Mouse (Mus musculus) neural tube, embryonic 13.5 days (tissue): ENCODE measurements at regions not wholly inside any gene's neighbourhood (a gene's known extent, or its start where the extent isn't known, plus 50 kb on each side); places are given as distances from the start of the nearest gene placed in this dataset.
"Not testable (repeated sequence)": the region's sequence is repeated elsewhere in the genome, so short reads cannot be mapped to it uniquely, and the experiment has no call there.

Experiments used
- ATAC-seq: fragments of 200-750 bp; cut with Nextera tagmentation; 2 replicates; pipeline ENCODE4 v1.8.0; 2017; ENCODE audit warnings: low read depth, mild to moderate bottlenecking, moderate TSS enrichment, moderate library complexity
- H3K27ac ChIP-seq: fragments of 300-500 bp; sonication (generic); replicated peaks from 2 replicates; pipeline ENCODE4 v1.5.1; 2015; ENCODE audit warnings: moderate library complexity, mild to moderate bottlenecking, inconsistent platforms
- H3K27me3 ChIP-seq: fragments of 300-500 bp; sonication (generic); 2 replicates; pipeline ENCODE4 v1.6.1; 2015; ENCODE audit warnings: mild to moderate bottlenecking, inconsistent platforms
- H3K36me3 ChIP-seq: fragments of 300-500 bp; sonication (generic); 2 replicates; pipeline ENCODE4 v1.6.1; 2015; ENCODE audit warnings: mild to moderate bottlenecking, inconsistent platforms
- H3K4me1 ChIP-seq: fragments of 300-500 bp; sonication (generic); replicated peaks from 2 replicates; pipeline ENCODE4 v1.6.1; 2015; ENCODE audit warnings: inconsistent platforms
- H3K4me2 ChIP-seq: fragments of 300-500 bp; sonication (generic); 2 replicates; pipeline ENCODE4 v1.6.1; 2015; ENCODE audit warnings: inconsistent platforms, mild to moderate bottlenecking, moderate library complexity
- H3K4me3 ChIP-seq: fragments of 300-500 bp; sonication (generic); 2 replicates; pipeline ENCODE4 v1.5.1; 2015; ENCODE audit warnings: mild to moderate bottlenecking, inconsistent platforms
- H3K9ac ChIP-seq: fragments of 300-500 bp; sonication (generic); 2 replicates; pipeline ENCODE4 v1.6.1; 2015; ENCODE audit warnings: moderate library complexity, mild to moderate bottlenecking, inconsistent platforms
- H3K9me3 ChIP-seq: fragments of 300-500 bp; sonication (generic); 2 replicates; pipeline ENCODE4 v1.6.1; 2016; ENCODE audit warnings: inconsistent platforms
- WGBS: fragments of 180-500 bp; shearing (Covaris S2); methylation state at CpG from one replicate; pipeline ENCODE4 v1.1.7; 2015; 5-methylcytosine and 5-hydroxymethylcytosine counted together

DNA sequence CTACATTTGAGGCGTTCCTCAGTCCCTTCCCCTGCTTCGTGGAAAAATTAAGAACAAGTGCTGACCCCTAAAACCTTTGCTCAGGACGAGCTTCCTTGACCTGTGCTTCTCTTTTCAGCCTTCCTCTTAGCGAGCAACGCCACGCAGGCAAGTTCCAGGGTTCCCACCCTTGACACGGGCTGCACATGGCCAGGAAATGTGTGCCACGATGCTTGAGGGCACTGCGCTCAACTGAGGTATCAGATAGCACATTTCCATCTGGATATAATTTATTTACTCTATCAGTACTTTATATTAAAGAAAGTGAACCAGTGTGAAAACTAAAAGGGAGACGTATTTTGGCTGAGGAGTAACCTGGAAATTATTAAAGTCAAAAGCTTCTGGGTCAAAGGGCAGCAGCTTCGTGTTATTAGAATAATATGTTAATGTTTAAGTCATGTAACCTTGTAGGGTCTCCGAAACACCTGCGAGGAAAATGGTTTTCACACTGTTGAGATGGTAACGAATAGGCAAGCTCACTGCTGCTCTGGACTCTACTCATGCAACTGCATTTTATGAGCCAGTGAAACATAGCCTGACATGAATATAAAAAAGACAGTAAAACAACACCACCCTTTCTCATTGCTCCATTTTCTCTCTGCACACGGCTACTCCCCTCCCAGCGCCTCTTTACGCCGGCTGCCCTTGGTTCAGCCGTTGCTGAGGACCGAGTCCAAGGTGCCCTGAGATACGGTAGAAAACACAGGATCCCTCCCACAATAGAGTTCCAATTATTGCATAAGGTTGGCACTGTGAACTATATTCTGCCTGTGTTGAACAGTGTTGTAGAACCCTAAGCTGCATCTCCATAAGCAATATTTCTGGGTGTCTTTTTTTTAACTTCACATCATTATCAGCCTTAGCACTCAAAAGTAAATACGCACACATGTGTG, 204.9 kb upstream of the Intu start:
- no peaks in the 10 kb centered on the region for H3K36me3 ChIP-seq
- no peak overlapping the region for H3K27ac ChIP-seq
- no peak overlapping the region for H3K9ac ChIP-seq
- WGBS = 79% methylated on average over 22 of the region's 22 CpGs
- no peaks in the 10 kb centered on the region for H3K27me3 ChIP-seq
- no peak for ATAC-seq
- no peaks in the 10 kb centered on the region for H3K4me1 ChIP-seq
- H3K4me3 ChIP-seq = no peak overlapping the region
- no peak overlapping the region for H3K4me2 ChIP-seq
- H3K9me3 ChIP-seq = no peaks in the 10 kb centered on the region

DNA sequence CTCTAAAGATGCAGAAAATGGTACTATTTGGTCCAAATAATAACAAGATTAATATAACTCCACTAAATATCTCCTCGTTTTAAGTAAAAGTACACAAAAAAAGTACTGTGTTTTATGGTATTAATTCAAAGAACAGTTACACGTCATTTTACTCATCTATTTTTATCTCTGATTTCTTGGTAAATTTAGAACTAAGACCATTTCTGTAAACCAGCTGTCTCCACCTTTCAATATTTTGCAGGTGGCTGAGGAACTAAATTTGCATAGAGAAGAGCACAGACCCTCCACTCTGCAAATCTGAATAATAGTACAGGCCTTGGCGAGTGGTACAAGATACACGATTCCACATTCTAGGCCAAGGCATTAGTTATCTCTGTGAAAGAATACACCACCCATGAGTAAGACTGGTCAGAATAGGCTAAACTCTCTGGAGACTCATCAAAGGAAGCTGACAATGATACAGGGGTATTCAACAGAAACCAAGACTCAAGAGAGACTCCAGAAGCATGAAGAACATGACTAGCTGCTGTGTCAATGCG, 191.5 kb upstream of the Intu start:
- Histone ChIP-seq H3K27me3 (no peaks in the 10 kb centered on the region), H3K4me2 (no peak overlapping the region), H3K9me3 (no peaks in the 10 kb centered on the region), H3K4me1 (no peaks in the 10 kb centered on the region), H3K4me3 (no peak overlapping the region), H3K36me3 (no peaks in the 10 kb centered on the region), H3K9ac (no peak overlapping the region), H3K27ac (no peak overlapping the region)
- ATAC-seq = no peak
- 89% methylated on average over 5 of the region's 5 CpGs for WGBS

DNA sequence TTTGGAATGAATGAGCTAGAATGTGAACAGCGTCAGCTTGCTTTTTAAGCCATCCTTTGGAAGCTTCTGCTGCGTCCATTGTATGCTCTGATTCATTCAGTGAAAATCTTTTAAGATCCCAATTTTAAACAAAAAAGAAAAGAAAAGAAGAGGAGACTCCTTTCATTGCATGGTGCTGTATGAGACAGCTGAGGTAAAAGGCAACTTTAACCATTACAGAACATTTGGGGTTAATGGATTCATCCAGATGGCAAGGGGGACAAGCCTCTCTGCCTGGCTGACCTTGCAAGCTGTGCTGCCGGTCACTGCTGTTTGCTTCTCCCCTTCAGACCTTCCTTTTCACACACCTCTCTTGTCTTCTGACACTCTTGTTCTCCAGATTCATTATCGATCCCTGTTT, 176.0 kb upstream of the Intu start:
- no peak overlapping the region for H3K9ac ChIP-seq
- WGBS = 32% methylated on average over 4 of the region's 4 CpGs
- H3K9me3 ChIP-seq = no peaks in the 10 kb centered on the region
- H3K4me1 ChIP-seq = 0 out of 2 replicates have a peak, but pooled peaks cover 4% of the 10 kb centered on the region
- H3K36me3 ChIP-seq = no peaks in the 10 kb centered on the region
- no peaks in the 10 kb centered on the region for H3K27me3 ChIP-seq
- no peak overlapping the region for H3K27ac ChIP-seq
- H3K4me3 ChIP-seq = no peak overlapping the region
- H3K4me2 ChIP-seq = no peak overlapping the region
- no peak for ATAC-seq

DNA sequence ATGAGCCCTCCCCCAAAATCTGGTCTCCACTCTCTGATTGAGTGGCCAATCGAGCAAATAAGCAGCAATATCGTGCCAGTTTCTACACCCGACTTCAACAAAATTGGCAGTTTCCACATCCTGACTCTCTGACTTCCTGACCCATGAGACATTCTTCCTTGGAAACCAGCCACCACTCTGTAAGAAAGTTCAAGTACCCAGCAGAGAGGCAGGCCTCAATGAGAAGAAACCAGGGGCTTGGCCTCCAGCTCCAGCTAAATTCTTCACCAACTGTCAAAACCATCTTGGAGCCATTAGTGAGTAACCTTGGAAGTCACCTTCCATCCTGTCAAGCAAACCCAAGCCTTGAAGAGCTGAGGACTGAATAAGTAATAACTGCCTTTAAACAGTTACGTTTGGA, 162.7 kb upstream of the Intu start:
- 85% methylated on average over 4 of the region's 4 CpGs for WGBS
- Histone ChIP-seq H3K27me3 (no peaks in the 10 kb centered on the region), H3K9ac (no peak overlapping the region), H3K9me3 (no peaks in the 10 kb centered on the region), H3K4me1 (peaks cover 6% of the 10 kb centered on the region), H3K36me3 (no peaks in the 10 kb centered on the region), H3K27ac (no peak overlapping the region), H3K4me3 (no peak overlapping the region), H3K4me2 (no peak overlapping the region)
- no peak for ATAC-seq

DNA sequence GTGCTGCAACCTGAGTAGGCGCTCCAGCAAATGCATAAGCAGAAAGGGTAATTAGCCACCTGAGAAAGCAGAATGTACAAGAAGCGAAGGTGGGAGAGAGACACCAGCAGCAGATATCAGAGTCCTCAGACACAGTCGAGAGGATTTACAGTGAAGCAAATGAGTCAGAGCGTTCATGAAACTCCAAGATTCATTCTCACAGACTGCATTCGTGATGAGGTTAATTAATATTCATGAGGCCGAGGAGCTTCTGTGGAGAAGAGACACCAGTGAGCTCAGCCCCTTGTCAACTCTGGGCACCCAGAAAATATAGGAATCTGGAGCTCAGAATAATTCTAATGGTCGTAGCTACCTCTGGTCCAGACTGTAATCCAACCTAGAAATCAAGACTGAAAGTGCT, 159.7 kb upstream of the Intu start:
- whole genome bisulfite sequencing = 34% methylated on average over 7 of the region's 7 CpGs
- peaks cover 6% of the 10 kb centered on the region for H3K4me1 ChIP-seq
- H3K4me3 ChIP-seq = no peak overlapping the region
- H3K27ac ChIP-seq = no peak overlapping the region
- H3K9ac ChIP-seq = no peak overlapping the region
- no peak for ATAC-seq
- no peaks in the 10 kb centered on the region for H3K36me3 ChIP-seq
- H3K27me3 ChIP-seq = no peaks in the 10 kb centered on the region
- H3K4me2 ChIP-seq = no peak overlapping the region
- H3K9me3 ChIP-seq = no peaks in the 10 kb centered on the region

DNA sequence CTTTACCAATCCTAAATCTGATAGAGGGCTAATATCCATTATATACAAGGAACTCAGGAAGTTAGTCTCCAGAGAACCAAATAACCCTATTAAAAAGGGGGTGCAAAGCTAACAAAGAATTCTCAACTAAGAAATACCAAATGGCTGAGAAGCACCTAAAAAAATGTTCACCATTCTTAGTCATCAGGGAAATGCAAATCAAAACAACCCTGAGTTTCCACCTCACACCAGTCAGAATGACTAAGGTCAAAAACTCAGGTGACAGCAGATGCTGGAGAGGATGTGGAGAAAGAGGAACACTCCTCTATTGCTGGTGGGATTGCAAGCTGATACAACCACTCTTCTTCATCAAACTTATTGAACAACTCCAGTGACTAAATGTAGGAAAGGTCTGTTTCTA, 154.9 kb upstream of the Intu start:
- not testable (repeated sequence) for H3K4me1 ChIP-seq, ATAC-seq, H3K27ac ChIP-seq, H3K27me3 ChIP-seq, H3K4me2 ChIP-seq, H3K9me3 ChIP-seq, H3K4me3 ChIP-seq, H3K36me3 ChIP-seq, H3K9ac ChIP-seq

DNA sequence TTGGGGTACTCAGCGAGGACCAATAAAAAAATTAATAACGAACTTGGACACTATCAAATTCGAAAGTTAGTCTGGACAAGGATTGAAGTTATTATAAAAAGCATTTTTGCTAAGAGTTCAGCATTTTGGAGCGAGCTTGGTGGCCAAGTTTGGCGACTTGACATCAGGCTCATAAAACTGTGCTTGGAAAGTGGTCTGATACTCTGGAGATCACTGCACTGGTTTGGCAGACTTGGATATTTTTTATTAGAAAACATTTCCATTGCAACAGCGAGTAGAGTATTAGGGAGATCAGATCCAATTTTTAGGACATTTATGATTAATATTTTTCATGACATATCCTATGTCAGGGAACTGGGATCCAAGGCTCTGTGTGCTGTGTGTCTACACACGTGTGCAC, 153.7 kb upstream of the Intu start:
- WGBS = 78% methylated on average over 7 of the region's 7 CpGs
- ATAC-seq = no peak
- Histone ChIP-seq H3K27ac (no peak overlapping the region), H3K27me3 (no peaks in the 10 kb centered on the region), H3K9me3 (no peaks in the 10 kb centered on the region), H3K36me3 (no peaks in the 10 kb centered on the region), H3K4me3 (no peak overlapping the region), H3K4me1 (no peaks in the 10 kb centered on the region), H3K9ac (no peak overlapping the region), H3K4me2 (no peak overlapping the region)

DNA sequence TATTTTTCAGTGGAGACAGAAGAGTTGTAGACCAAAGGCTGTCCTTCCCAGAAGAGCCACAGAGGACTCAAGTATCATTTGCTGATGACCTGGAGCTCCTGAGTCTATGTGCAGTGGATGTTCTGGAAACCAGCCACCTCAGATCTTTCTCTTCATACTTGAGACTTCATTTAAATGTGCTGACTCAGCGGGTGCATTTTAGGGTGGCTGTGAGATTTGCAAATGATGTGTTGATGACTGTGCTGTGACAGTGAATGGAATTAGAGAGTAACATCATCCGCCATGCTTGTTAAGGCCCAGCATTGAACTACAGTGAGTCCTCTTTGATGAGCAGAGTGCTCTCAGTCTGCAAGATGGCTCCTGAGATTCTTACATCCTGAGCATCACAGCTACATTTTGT, 152.0 kb upstream of the Intu start:
- H3K27ac ChIP-seq = no peak overlapping the region
- no peak overlapping the region for H3K4me3 ChIP-seq
- WGBS = 91% methylated on average over 2 of the region's 2 CpGs
- no peaks in the 10 kb centered on the region for H3K4me1 ChIP-seq
- no peak for ATAC-seq
- H3K4me2 ChIP-seq = no peak overlapping the region
- H3K27me3 ChIP-seq = no peaks in the 10 kb centered on the region
- no peaks in the 10 kb centered on the region for H3K9me3 ChIP-seq
- no peaks in the 10 kb centered on the region for H3K36me3 ChIP-seq
- H3K9ac ChIP-seq = no peak overlapping the region

DNA sequence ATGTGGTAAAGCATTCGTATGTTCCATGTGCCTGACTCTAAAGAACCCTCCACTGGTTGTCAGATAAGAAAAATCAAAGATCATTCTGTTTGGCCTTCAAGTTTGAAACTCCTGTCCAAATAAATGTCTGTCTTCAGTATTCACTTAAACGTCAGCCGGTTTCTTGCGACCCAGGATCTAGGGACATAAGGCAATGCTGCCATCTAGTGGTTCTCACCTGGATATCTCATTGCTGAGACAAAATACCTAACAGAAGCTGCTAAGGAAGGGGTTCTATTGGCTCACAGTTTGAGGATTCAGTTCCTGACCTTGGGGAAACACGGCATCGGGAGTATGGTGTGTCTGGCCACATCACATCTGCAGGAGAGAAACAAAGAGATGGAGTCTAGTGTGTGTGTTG, 139.5 kb upstream of the Intu start:
- Histone ChIP-seq H3K27me3 (no peaks in the 10 kb centered on the region), H3K4me2 (no peak overlapping the region), H3K4me1 (no peaks in the 10 kb centered on the region), H3K36me3 (no peaks in the 10 kb centered on the region), H3K27ac (no peak overlapping the region), H3K9ac (no peak overlapping the region), H3K9me3 (no peaks in the 10 kb centered on the region), H3K4me3 (no peak overlapping the region)
- 45% methylated on average over 6 of the region's 6 CpGs for WGBS
- no peak for ATAC-seq

DNA sequence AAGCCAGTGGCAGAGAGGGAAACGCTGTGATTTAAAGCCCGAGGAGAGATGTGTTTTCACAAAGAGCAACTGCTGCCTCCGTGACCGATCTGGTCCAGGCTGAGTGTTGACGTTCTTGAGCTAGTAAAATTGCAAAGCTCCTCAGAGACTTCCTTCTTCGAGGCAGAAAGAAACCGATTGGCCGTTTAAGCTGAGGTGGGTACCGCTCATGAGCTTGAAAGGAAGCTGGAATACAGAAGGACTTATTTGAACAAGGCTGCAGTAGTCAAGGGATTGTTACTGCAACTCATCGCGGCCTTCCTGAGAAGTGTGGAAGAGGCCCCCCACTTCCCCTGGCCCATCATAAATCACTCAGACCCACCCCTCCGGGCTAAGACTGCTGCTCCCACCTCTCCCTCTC, 132.9 kb upstream of the Intu start:
- H3K27me3 ChIP-seq = no peaks in the 10 kb centered on the region
- H3K9ac ChIP-seq = no peak overlapping the region
- no peak for ATAC-seq
- peak overlapping the region; percentile 37 for H3K4me2 ChIP-seq
- no peak overlapping the region for H3K4me3 ChIP-seq
- H3K27ac ChIP-seq = no peak overlapping the region
- peaks cover 9% of the 10 kb centered on the region; the same call in 1 of the 2 replicates for H3K4me1 ChIP-seq
- H3K36me3 ChIP-seq = no peaks in the 10 kb centered on the region
- WGBS = 40% methylated on average over 12 of the region's 12 CpGs
- H3K9me3 ChIP-seq = no peaks in the 10 kb centered on the region

DNA sequence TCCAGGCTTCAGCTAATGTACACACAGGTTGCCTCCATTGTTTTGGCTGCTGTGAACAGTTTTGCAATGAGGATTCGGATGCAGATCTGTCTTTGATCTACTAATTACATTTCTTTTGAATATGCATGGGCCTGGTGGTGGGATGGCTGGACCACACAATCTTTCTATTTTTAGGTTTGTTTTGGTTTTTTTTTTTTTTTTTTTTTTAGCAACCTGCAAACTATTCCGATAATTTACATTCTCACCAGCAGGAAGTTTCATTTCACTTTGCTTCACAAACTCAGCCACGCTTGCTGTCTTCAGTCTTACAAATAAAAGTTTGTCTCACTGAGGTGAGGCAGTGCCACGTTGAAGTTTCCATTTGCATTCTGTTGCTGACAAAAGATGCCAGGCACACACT, 127.7 kb upstream of the Intu start:
- Histone ChIP-seq H3K36me3 (no peaks in the 10 kb centered on the region), H3K27me3 (no peaks in the 10 kb centered on the region), H3K4me2 (no peak overlapping the region), H3K27ac (no peak overlapping the region), H3K9me3 (no peaks in the 10 kb centered on the region), H3K4me3 (no peak overlapping the region), H3K9ac (no peak overlapping the region), H3K4me1 (peaks cover 2% of the 10 kb centered on the region; the same call in 1 of the 2 replicates)
- WGBS = 79% methylated on average over 4 of the region's 4 CpGs
- no peak for ATAC-seq

DNA sequence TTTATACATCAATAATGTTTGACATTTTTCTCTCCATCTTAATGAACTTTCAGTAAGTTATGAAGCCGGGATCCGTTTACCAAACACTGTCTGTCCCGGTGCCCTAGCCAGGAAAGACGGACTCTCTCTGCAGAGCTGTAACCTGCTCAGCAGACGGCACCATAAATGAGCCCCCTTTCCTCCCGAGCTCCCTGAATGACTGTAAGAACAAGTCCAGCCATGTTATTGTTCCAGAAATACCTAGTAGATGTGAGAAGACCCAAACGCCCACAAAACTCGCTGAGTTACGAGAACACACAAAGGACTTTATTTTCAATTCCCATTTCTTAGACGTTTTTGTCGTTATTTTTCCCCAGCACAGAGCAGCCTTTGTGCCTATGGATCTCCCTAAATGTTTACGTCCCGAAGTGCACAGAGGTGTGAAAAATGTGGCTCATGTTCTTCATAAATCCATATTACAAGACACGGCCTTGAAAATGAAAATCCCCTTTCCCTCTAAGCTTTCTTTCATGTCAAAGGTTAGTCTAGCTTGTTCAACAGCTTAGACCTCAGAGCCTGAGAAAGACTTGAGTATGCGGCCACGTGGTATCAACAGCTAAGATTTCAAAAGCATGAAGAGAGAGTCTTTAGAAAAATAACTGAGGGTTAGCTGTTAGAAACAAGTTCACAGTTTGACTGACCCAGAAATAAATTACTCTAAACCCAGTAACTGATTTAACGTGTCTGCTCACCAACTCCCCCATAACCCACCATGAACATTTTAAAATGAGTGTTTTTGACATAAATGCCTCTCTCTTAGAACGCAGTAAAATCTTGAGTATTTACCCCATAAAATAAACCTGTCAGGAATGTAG, 125.8 kb upstream of the Intu start:
- Histone ChIP-seq H3K4me2 (no peak overlapping the region), H3K9me3 (no peaks in the 10 kb centered on the region), H3K4me1 (no peaks in the 10 kb centered on the region), H3K27me3 (no peaks in the 10 kb centered on the region), H3K9ac (no peak overlapping the region), H3K4me3 (no peak overlapping the region), H3K36me3 (no peaks in the 10 kb centered on the region), H3K27ac (no peak overlapping the region)
- no peak for ATAC-seq
- 69% methylated on average over 18 of the region's 18 CpGs for WGBS
